Mouse (Mus musculus): ENCODE measurements around the gene Gm13040. TPM values are rescaled to one million over a fixed set of nuclear protein-coding genes. Genes with fewer than 3 reads are reported as not detected.
"Not testable (repeated sequence)": the region's sequence is repeated elsewhere in the genome, so short reads cannot be mapped to it uniquely, and the experiment has no call there.

Gene Gm13040
- not detected in 2 replicates for polyA plus RNA-seq (2012)

DNA sequence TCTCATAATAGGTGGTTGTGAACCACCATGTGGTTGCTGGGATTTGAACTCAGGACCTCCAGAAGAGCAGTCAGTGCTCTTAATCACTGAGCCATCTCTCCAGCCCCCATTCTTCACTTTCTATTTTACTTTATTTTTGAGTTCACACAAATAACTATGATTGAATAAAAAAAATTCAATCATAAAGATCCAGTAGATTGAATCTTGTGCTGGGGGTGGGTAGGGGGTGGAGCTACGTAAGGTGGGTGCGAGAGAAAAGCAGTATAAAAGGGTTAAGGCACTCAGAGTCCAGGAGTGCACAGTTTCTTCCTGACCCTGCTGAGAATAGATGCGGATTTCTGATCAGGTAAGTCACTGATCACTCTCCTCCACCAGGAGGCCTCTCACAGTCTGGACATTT is at the start of gene Gm13040:
Gene Gm13040 (plus strand): TSS at position 301 of the 400 bp plus-strand sequence.
- not testable (repeated sequence) for H3K4me3 ChIP-seq (replicated peaks); H3K9me3 ChIP-seq (ENCODE audit: control insufficient read depth, low read length); H3K36me3 ChIP-seq (ENCODE audit: control insufficient read depth); H3K4me1 ChIP-seq (ENCODE audit: control insufficient read depth); H3K27me3 ChIP-seq (ENCODE audit: control insufficient read depth)

- Histone ChIP-seq H3K36me3 (ENCODE audit: control insufficient read depth) (no peaks in the 10 kb centered on the region), H3K4me1 (ENCODE audit: control insufficient read depth) (no peaks in the 10 kb centered on the region), H3K4me3 (replicated peaks) (no peak within 1 kb of the TSS), H3K9me3 (ENCODE audit: control insufficient read depth, low read length) (no peaks in the 10 kb centered on the region), H3K27me3 (ENCODE audit: control insufficient read depth) (no peaks in the 10 kb centered on the region)
- TF ChIP-seq GATA1 (IDR thresholded peaks at IDR 0.05; ENCODE audit: low read length), result no peak
Measured at GRCm38 (mm10) chr4:143511043-143511442, 24.7 kb upstream of the Gm13040 start, which contains the start of gene Gm13043. Gene Gm13043, plus strand, starts transcription at chr4:143511343.

GRCm38 (mm10) chr4:143551400-143551799 is 15.6 kb downstream of the Gm13040 start, which contains the start of the genes BC080695 and Gm13057:
Gene BC080695, plus strand, starts transcription at chr4:143551700.
Gene Gm13057, plus strand, starts transcription at chr4:143551709.
- not testable (repeated sequence) for H3K27me3 ChIP-seq (ENCODE audit: control insufficient read depth); H3K36me3 ChIP-seq (ENCODE audit: control insufficient read depth); H3K4me3 ChIP-seq (replicated peaks); H3K9me3 ChIP-seq (ENCODE audit: control insufficient read depth, low read length); H3K4me1 ChIP-seq (ENCODE audit: control insufficient read depth)

Other genes starting within 250 kb of the Gm13040 start
- not detected in 2 replicates for gene Pdpn, start 236.4 kb upstream of the Gm13040 start, polyA plus RNA-seq (2012)
- not detected in 2 replicates for gene Lrrc38, start 186.2 kb upstream of the Gm13040 start, polyA plus RNA-seq (2012)
- gene Pramel1, start 141.5 kb upstream of the Gm13040 start, polyA plus RNA-seq (2012), result not detected in 2 replicates
- gene Pramef8, start 123.5 kb upstream of the Gm13040 start, polyA plus RNA-seq (2012), result 0.02 and 0.08 TPM in 2 replicates
- gene Oog4, start 85.6 kb upstream of the Gm13040 start, polyA plus RNA-seq (2012), result not detected in 2 replicates
- gene Gm13043, start 24.6 kb upstream of the Gm13040 start, polyA plus RNA-seq (2012), result not detected in 2 replicates
- gene BC080695, start 15.7 kb downstream of the Gm13040 start, polyA plus RNA-seq (2012), result not detected in 2 replicates
- gene Gm13057, start 15.8 kb downstream of the Gm13040 start, polyA plus RNA-seq (2012), result not detected in 2 replicates
- gene Gm13083, start 79.0 kb downstream of the Gm13040 start, polyA plus RNA-seq (2012), result not detected in 2 replicates
- not detected in 2 replicates for gene Gm13088, start 121.3 kb downstream of the Gm13040 start, polyA plus RNA-seq (2012)
- not detected in 2 replicates for gene Gm13089, start 166.8 kb downstream of the Gm13040 start, polyA plus RNA-seq (2012)
- gene Gm13078, start 183.5 kb downstream of the Gm13040 start, polyA plus RNA-seq (2012), result not detected in 2 replicates

All from erythroblast, embryonic 14.5 days (primary cell).